Mouse (Mus musculus) CH12.LX (cell line): ENCODE measurements around the gene D16Ertd472e. TPM values are rescaled to one million over a fixed set of nuclear protein-coding genes. Genes with fewer than 3 reads are reported as not detected.

Experiments
- DNase-seq: peaks from one replicate; pipeline ENCODE4 v3.0.0-alpha.2; 2013; ENCODE audit errors: extremely low read depth
- H3K27ac ChIP-seq: 2 replicates; pipeline ENCODE4 v1.5.1; 2012; ENCODE audit warnings: low read depth, mild to moderate bottlenecking, control low read depth, moderate library complexity; ENCODE audit not compliant: insufficient read depth
- H3K27me3 ChIP-seq: replicated peaks from 2 replicates; pipeline ENCODE3; 2012; ENCODE audit warnings: inconsistent platforms
- H3K36me3 ChIP-seq, 2 experiments: replicated peaks in 1 of 2; 2 replicates each; pipeline versions ENCODE3 to v1.6.1; 2012; ENCODE audit warnings: inconsistent platforms in 1 of 2, low read length in 1 of 2, mild to moderate bottlenecking in 1 of 2, mixed read lengths in 1 of 2, moderate library complexity in 1 of 2; ENCODE audit not compliant: control insufficient read depth in 1 of 2, insufficient read depth in 1 of 2
- H3K4me1 ChIP-seq, 2 experiments: 2 replicates each; pipeline ENCODE4 v1.6.1; 2012; ENCODE audit warnings: inconsistent platforms in 1 of 2, moderate library complexity in 1 of 2; ENCODE audit not compliant: insufficient read depth in 2 of 2, control insufficient read depth in 1 of 2
- H3K4me2 ChIP-seq: 2 replicates; pipeline ENCODE4 v1.6.1; 2012; ENCODE audit warnings: low read depth, mild to moderate bottlenecking, control low read depth; ENCODE audit not compliant: poor library complexity, insufficient read depth, severe bottlenecking
- H3K4me3 ChIP-seq, 3 experiments: fragments of 150-350 bp in 1 of 3; sonication (generic) in 1 of 3; replicated peaks in 1 of 3; 2 replicates each; pipeline versions ENCODE3 to v1.5.1; 2011 to 2012; ENCODE audit warnings: low read depth in 2 of 3, low read length in 2 of 3, mild to moderate bottlenecking in 2 of 3, moderate library complexity in 2 of 3, control low read depth in 1 of 3, improper control_type of control experiment in 1 of 3, inconsistent platforms in 1 of 3, mixed read lengths in 1 of 3; ENCODE audit not compliant: poor library complexity in 1 of 3
- H3K79me2 ChIP-seq: replicated peaks from 2 replicates; pipeline ENCODE4 v1.6.1; 2012; ENCODE audit warnings: mild to moderate bottlenecking, moderate library complexity; ENCODE audit not compliant: control insufficient read depth, poor library complexity, insufficient read depth, severe bottlenecking; ENCODE audit errors: extremely low read depth
- H3K9ac ChIP-seq: 2 replicates; pipeline ENCODE4 v1.6.1; 2012; ENCODE audit warnings: low read depth, mild to moderate bottlenecking, control low read depth, moderate library complexity; ENCODE audit not compliant: insufficient read depth
- H3K9me3 ChIP-seq: replicated peaks from 2 replicates; pipeline ENCODE3; 2012; ENCODE audit warnings: low read length, inconsistent platforms, mixed read lengths
- BHLHE40 ChIP-seq: IDR thresholded peaks from 2 replicates; pipeline ENCODE4 v1.6.1; 2011; ENCODE audit warnings: mild to moderate bottlenecking, low read depth, low read length, improper control_type of control experiment
- CHD2 ChIP-seq: IDR thresholded peaks from 2 replicates; pipeline ENCODE4 v1.6.1; 2011; ENCODE audit warnings: low read length, improper control_type of control experiment
- CTCF ChIP-seq, 2 experiments: IDR thresholded peaks in 1 of 2; conservative IDR thresholded peaks in 1 of 2; 2 replicates each; pipeline ENCODE4 v1.5.1; 2011 to 2012; ENCODE audit warnings: low read depth in 2 of 2, low read length in 2 of 2, improper control_type of control experiment in 1 of 2, inconsistent platforms in 1 of 2, mild to moderate bottlenecking in 1 of 2, moderate library complexity in 1 of 2
- ELF1 ChIP-seq: IDR thresholded peaks from 2 replicates; pipeline ENCODE4 v1.6.1; 2014; ENCODE audit warnings: low read depth, mild to moderate bottlenecking, inconsistent platforms, low read length, improper control_type of control experiment
- GABPA ChIP-seq: IDR thresholded peaks from 2 replicates; pipeline ENCODE4 v1.6.1; 2012; ENCODE audit warnings: low read depth, low read length, improper control_type of control experiment, inconsistent platforms; ENCODE audit not compliant: insufficient replicate concordance
- JUN ChIP-seq: IDR thresholded peaks from 2 replicates; pipeline ENCODE4 v1.6.1; 2011; ENCODE audit warnings: low read depth, mild to moderate bottlenecking, low read length, improper control_type of control experiment, moderate library complexity; ENCODE audit not compliant: insufficient read depth
- MAZ ChIP-seq: IDR thresholded peaks from 2 replicates; pipeline ENCODE4 v1.6.1; 2012; ENCODE audit warnings: low read depth, mild to moderate bottlenecking, inconsistent platforms, low read length, improper control_type of control experiment, moderate library complexity
- MEF2A ChIP-seq: IDR thresholded peaks from 2 replicates; pipeline ENCODE4 v1.6.1; 2014; ENCODE audit warnings: low read depth, mild to moderate bottlenecking, inconsistent platforms, low read length, improper control_type of control experiment, borderline replicate concordance
- NELFE ChIP-seq: IDR thresholded peaks from 2 replicates; pipeline ENCODE4 v1.6.1; 2011; ENCODE audit warnings: low read depth, low read length, improper control_type of control experiment
- NRF1 ChIP-seq: IDR thresholded peaks from 2 replicates; pipeline ENCODE4 v1.6.1; 2014; ENCODE audit warnings: low read depth, mild to moderate bottlenecking, inconsistent platforms, low read length, improper control_type of control experiment, moderate library complexity
- POLR2A ChIP-seq: IDR thresholded peaks from 2 replicates; pipeline ENCODE4 v1.6.1; 2011; ENCODE audit warnings: low read depth, mild to moderate bottlenecking, improper control_type of control experiment, low read length
- SMC3 ChIP-seq: IDR thresholded peaks from 2 replicates; pipeline ENCODE4 v1.6.1; 2011; ENCODE audit warnings: low read depth, low read length, improper control_type of control experiment
- TBP ChIP-seq: conservative IDR thresholded peaks from 2 replicates; pipeline ENCODE4 v1.6.1; 2011; ENCODE audit warnings: low read depth, low read length, improper control_type of control experiment
- TCF12 ChIP-seq: IDR thresholded peaks from 2 replicates; pipeline ENCODE4 v1.6.1; 2014; ENCODE audit warnings: low read depth, mild to moderate bottlenecking, inconsistent platforms, low read length, improper control_type of control experiment
- USF1 ChIP-seq: IDR thresholded peaks from 2 replicates; pipeline ENCODE4 v1.6.1; 2014; ENCODE audit warnings: low read depth, mild to moderate bottlenecking, inconsistent platforms, low read length, improper control_type of control experiment
- USF2 ChIP-seq: conservative IDR thresholded peaks from 2 replicates; pipeline ENCODE4 v1.6.1; 2011; ENCODE audit warnings: low read depth, low read length, improper control_type of control experiment
- ZC3H11A ChIP-seq: IDR thresholded peaks from 2 replicates; pipeline ENCODE4 v1.6.1; 2012; ENCODE audit warnings: low read depth, mild to moderate bottlenecking, inconsistent platforms, low read length, improper control_type of control experiment
- ZKSCAN1 ChIP-seq: IDR thresholded peaks from 2 replicates; pipeline ENCODE4 v1.6.1; 2012; ENCODE audit warnings: low read depth, inconsistent platforms, low read length, improper control_type of control experiment, borderline replicate concordance
- ZNF384 ChIP-seq: IDR thresholded peaks from 2 replicates; pipeline ENCODE4 v1.6.1; 2012; ENCODE audit warnings: low read depth, low read length, improper control_type of control experiment, inconsistent platforms
- dilution Hi-C: fragments of 300-500 bp; cut with MboI; formaldehyde crosslinking; loops from 2 replicates; pipeline ENCODE4 v1.14.3; 2020; ENCODE audit warnings: low sequenced_read_pairs; ENCODE audit not compliant: extremely low pct_unique_long_range_greater_than_20kb, extremely low pct_ligation_motif_present
- in situ Hi-C: fragments of 300-500 bp; cut with MboI; formaldehyde crosslinking; loops from 3 replicates; pipeline ENCODE4 v1.14.3; 2019; ENCODE audit warnings: low sequenced_read_pairs, low pct_ligation_motif_present, low pct_unique_long_range_greater_than_20kb, mixed read lengths
- polyA plus RNA-seq: library from polyadenylated mRNA; unstranded; fragments of >175 nt; gene quantifications from 2 replicates; pipeline ENCODE4 v1.2.1, GENCODE M21; 2012; ENCODE audit warnings: low read depth; ENCODE audit not compliant: insufficient read length
- total RNA-seq, 2 experiments: library from RNA; depleted of rRNA; stranded (reverse); fragments of 300-350 nt in 1 of 2; fragments of >200 nt in 1 of 2; gene quantifications; 2 replicates each; pipeline ENCODE4 v1.2.3; 2012 to 2014

Gene D16Ertd472e
- total and polyA plus RNA-seq, 3 experiments: 40.6 to 77.5 (median 65.4) TPM

DNA sequence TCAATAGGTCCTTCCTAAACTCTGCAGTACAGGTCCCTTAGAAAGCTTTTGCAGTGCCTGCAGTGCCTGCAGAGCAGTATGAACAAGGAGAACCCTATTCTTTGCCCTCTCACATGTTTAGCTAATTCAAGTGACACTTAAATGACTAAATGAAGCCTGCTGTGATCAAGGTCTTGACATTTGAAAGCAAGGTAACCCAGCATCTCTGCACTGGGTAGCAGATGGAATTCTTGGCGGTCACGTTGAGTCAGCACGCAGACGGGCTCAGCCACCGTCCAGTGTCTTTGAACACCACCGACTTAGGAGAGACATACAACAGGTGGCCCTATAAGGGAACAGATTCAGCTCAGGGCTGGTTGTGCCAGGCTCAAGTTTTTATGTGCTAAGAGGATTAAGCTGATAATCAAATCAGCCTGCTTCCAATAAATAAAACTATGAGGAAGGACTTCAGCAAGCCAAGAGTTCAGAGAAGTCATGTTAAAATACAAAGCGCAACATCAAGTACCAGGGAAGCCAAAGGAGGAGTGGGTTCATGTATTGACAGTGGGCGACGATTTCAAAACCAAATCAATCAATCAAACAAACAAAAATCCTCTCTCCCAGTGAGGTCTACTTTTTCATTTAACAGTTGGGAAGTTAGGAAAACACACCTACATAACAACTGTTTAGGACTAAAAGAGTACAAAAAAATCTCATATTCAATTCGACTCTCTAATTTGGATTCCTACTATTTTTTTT is 21.4 kb downstream of the D16Ertd472e start:
- no peak overlapping the region for H3K9ac ChIP-seq
- TF ChIP-seq GABPA (no peak), MEF2A (no peak), USF1 (no peak), BHLHE40 (no peak), TCF12 (no peak), ZNF384 (no peak), TBP (no peak), ZKSCAN1 (no peak), POLR2A (no peak), ELF1 (no peak), USF2 (no peak), ZC3H11A (no peak), SMC3 (no peak), NELFE (no peak), JUN (no peak)

DNA sequence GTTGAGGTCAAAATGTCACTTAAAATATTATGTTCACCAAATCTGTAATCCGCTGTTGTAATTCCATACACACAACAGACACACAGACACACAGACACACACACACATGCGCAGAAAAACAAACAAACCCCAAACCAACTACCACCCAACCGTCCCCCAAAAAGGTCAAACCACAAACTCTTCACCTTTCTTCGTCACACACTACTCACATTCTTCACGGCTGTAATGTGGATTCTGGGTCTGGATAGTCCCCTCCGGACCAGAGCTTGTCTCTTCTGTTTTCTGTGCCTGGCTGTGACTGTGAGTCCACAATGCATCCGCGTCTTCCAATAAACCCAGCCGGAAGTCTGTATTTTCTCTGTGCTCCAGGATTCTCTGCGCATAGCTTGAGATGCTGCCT is 29.1 kb downstream of the D16Ertd472e start:
- dilution Hi-C loops (no loop called here), in situ Hi-C loops (no loop called here)
- H3K4me1 ChIP-seq: peaks cover 0 to 45% of the 10 kb centered on the region in 2 experiments; a peak in 2 of 4 replicates
- H3K27me3 ChIP-seq: no peaks in the 10 kb centered on the region
- no peak overlapping the region for H3K9ac ChIP-seq
- H3K36me3 ChIP-seq: peaks cover 44 to 92% of the 10 kb centered on the region in 2 experiments
- no peak overlapping the region for H3K27ac ChIP-seq
- peaks cover 16% of the 10 kb centered on the region for H3K79me2 ChIP-seq
- H3K4me3 ChIP-seq: no peak overlapping the region
- no peak for DNase-seq
- H3K4me2 ChIP-seq: no peak overlapping the region
- TF ChIP-seq NRF1 (no peak), CHD2 (no peak), ELF1 (no peak), SMC3 (no peak), MEF2A (no peak), USF2 (no peak), MAZ (no peak), CTCF (conservative IDR thresholded peaks at IDR 0.05 in 1 of 2, IDR thresholded peaks at IDR 0.05 in 1 of 2; ENCODE audit: low read depth in 2 of 2, low read length in 2 of 2) (no peak)
- H3K9me3 ChIP-seq: no peaks in the 10 kb centered on the region

More for the DNA sequence above, 21.4 kb downstream of the D16Ertd472e start:
- Histone ChIP-seq H3K4me3 (no peak overlapping the region), H3K79me2 (peaks cover 43% of the 10 kb centered on the region), H3K36me3 (peaks cover 38 to 73% of the 10 kb centered on the region in 2 experiments), H3K4me2 (no peak overlapping the region), H3K9me3 (peaks cover 2% of the 10 kb centered on the region), H3K27ac (no peak overlapping the region), H3K27me3 (no peaks in the 10 kb centered on the region), H3K4me1 (peaks cover 0 to 56% of the 10 kb centered on the region in 2 experiments; a peak in 3 of 4 replicates)
- dilution Hi-C loops: no loop called here
- no peak for DNase-seq
- in situ Hi-C loops: no loop called here
